8 mouse cellular contexts compared by ENCODE assay signal in genomic region chr8:120537818-120538396, GRCm38 (mm10). TPM values are rescaled to one million over a fixed set of nuclear protein-coding genes. Genes with fewer than 3 reads are reported as not detected.
A peak's percentile ranks its signal among the peaks of the same experiment; 100 is the strongest.
DNase-seq lines count a peak whose midpoint lies in the region; ATAC-seq and TF ChIP-seq lines count a peak whose summit lies in the region.

No protein-coding gene starts in this region.

- DNase-seq in CH12.LX (ENCODE audit: extremely low read depth) = no peak
- DNase-seq in adrenal gland, postnatal 10 days = peak; percentile 77
- peak; percentile 80 for DNase-seq in hindbrain, embryonic 11.5 days (ENCODE audit: low spot score)
- peak; percentile 70 to 74 for DNase-seq in left cerebral cortex, adult 2 months (ENCODE audit: extremely low spot score in 1 of 2, low spot score in 2 of 2)
- peak; percentile 66 for DNase-seq in lung, postnatal 36 days

- H3K36me3 ChIP-seq in CH12.LX (replicated peaks in 1 of 2; ENCODE audit: control insufficient read depth in 1 of 2, insufficient read depth in 1 of 2, low read length in 1 of 2) = peaks cover 0 to 6% of the 10 kb centered on the region in 2 experiments
- no peaks in the 10 kb centered on the region for H3K36me3 ChIP-seq in embryonic facial prominence, embryonic 15.5 days
- no peaks in the 10 kb centered on the region for H3K36me3 ChIP-seq in hindbrain, embryonic 11.5 days (ENCODE audit: control insufficient read depth, insufficient read depth, low read length)
- no peaks in the 10 kb centered on the region for H3K36me3 ChIP-seq in small intestine, adult 2 months (ENCODE audit: control insufficient read depth, insufficient read depth, low read length)

- ATAC-seq in embryonic facial prominence, embryonic 15.5 days (ENCODE audit: insufficient number of reproducible peaks, low FRiP score, low TSS enrichment, low read depth) = peak; percentile 4; the same call in 1 of the 2 replicates
- peak; percentile 25; the same call in 1 of the 2 replicates for ATAC-seq in hindbrain, embryonic 11.5 days (ENCODE audit: low FRiP score)
- no peak for ATAC-seq in megakaryocyte progenitor cell, adult 5-6 weeks (replicated peaks; ENCODE audit: poor library complexity)

- intact Hi-C loops in left cerebral cortex, adult 2 months (cut with DNase I) = loop anchor here (2.0 to 5.0 kb wide), 4 partner anchors 61 to 236 kb away; no protein-coding TSS in a partner anchor

- H3K4me1 ChIP-seq in CH12.LX (ENCODE audit: control insufficient read depth in 1 of 2, insufficient read depth in 2 of 2) = peaks cover 40 to 80% of the 10 kb centered on the region in 2 experiments
- H3K4me1 ChIP-seq in embryonic facial prominence, embryonic 15.5 days = peaks cover 85% of the 10 kb centered on the region
- H3K4me1 ChIP-seq in hindbrain, embryonic 11.5 days (replicated peaks; ENCODE audit: control insufficient read depth, insufficient read depth, low read length) = peaks cover 62% of the 10 kb centered on the region
- H3K4me1 ChIP-seq in small intestine, adult 2 months (ENCODE audit: control insufficient read depth, insufficient read depth, insufficient read length, low read length) = peaks cover 39% of the 10 kb centered on the region

- no peak for TF ChIP-seq RAD21 in CH12.LX (IDR thresholded peaks at IDR 0.05; ENCODE audit: low read depth, low read length)

- peak overlapping the region; percentile 54 for H3K9ac ChIP-seq in CH12.LX (ENCODE audit: insufficient read depth, low read depth)
- H3K9ac ChIP-seq in embryonic facial prominence, embryonic 15.5 days = peak overlapping the region; percentile 44
- H3K9ac ChIP-seq in hindbrain, embryonic 11.5 days (ENCODE audit: low read depth, low read length) = peak overlapping the region; percentile 89

- under 1% methylated on average over 37 of the region's 46 CpGs for WGBS in embryonic facial prominence, embryonic 15.5 days
- WGBS in hindbrain, embryonic 11.5 days = under 1% methylated on average over 32 of the region's 46 CpGs
- WGBS in small intestine, adult 2 months = under 1% methylated on average over 42 of the region's 46 CpGs

- peak overlapping the region; percentile 57 to 64 (median 64) for H3K4me3 ChIP-seq in CH12.LX (replicated peaks in 1 of 3; ENCODE audit: low read depth in 2 of 3, low read length in 2 of 3, poor library complexity in 1 of 3)
- H3K4me3 ChIP-seq in embryonic facial prominence, embryonic 15.5 days (replicated peaks) = peak overlapping the region; percentile 60
- peak overlapping the region; percentile 65 for H3K4me3 ChIP-seq in hindbrain, embryonic 11.5 days (ENCODE audit: low read depth, low read length)
- H3K4me3 ChIP-seq in left cerebral cortex, adult 2 months = peak overlapping the region; percentile 67
- peak overlapping the region; percentile 84 for H3K4me3 ChIP-seq in small intestine, adult 2 months (ENCODE audit: low read depth, low read length)

- H3K9me3 ChIP-seq in CH12.LX (replicated peaks; ENCODE audit: low read length) = no peaks in the 10 kb centered on the region
- H3K9me3 ChIP-seq in embryonic facial prominence, embryonic 15.5 days (replicated peaks) = no peaks in the 10 kb centered on the region
- no peaks in the 10 kb centered on the region for H3K9me3 ChIP-seq in hindbrain, embryonic 11.5 days (ENCODE audit: control insufficient read depth, low read length)

- TF ChIP-seq POLR2A in CH12.LX (IDR thresholded peaks at IDR 0.05; ENCODE audit: low read depth, low read length) = no peak
- TF ChIP-seq POLR2A in small intestine, adult 2 months (IDR thresholded peaks at IDR 0.05; ENCODE audit: low read depth, low read length) = peak; percentile 25; the same call in 1 of the 2 replicates

- peak overlapping the region; percentile 75 for H3K27ac ChIP-seq in CH12.LX (ENCODE audit: insufficient read depth, low read depth)
- peak overlapping the region; percentile 92 for H3K27ac ChIP-seq in embryonic facial prominence, embryonic 15.5 days (replicated peaks)
- peak overlapping the region; percentile 99 for H3K27ac ChIP-seq in hindbrain, embryonic 11.5 days (ENCODE audit: low read depth, low read length)
- peak overlapping the region; percentile 93 for H3K27ac ChIP-seq in left cerebral cortex, adult 2 months
- peak overlapping the region; percentile 95 for H3K27ac ChIP-seq in small intestine, adult 2 months (ENCODE audit: insufficient read depth, low read depth, low read length)

- peaks cover 14% of the 10 kb centered on the region for H3K27me3 ChIP-seq in CH12.LX (replicated peaks)
- no peaks in the 10 kb centered on the region for H3K27me3 ChIP-seq in embryonic facial prominence, embryonic 15.5 days
- H3K27me3 ChIP-seq in hindbrain, embryonic 11.5 days (ENCODE audit: control insufficient read depth, insufficient read depth, low read length) = peaks cover 7% of the 10 kb centered on the region
- H3K27me3 ChIP-seq in small intestine, adult 2 months (ENCODE audit: control insufficient read depth, insufficient read depth, low read length) = no peaks in the 10 kb centered on the region

- dilution Hi-C loops in CH12.LX (cut with MboI; ENCODE audit: extremely low pct_ligation_motif_present, extremely low pct_unique_long_range_greater_than_20kb, low sequenced_read_pairs) = no loop called here

- in situ Hi-C loops in CH12.LX (cut with MboI; ENCODE audit: low pct_ligation_motif_present, low pct_unique_long_range_greater_than_20kb, low sequenced_read_pairs) = loop anchor here (5.0 to 10.0 kb wide), 2 partner anchors 131 to 213 kb away; no protein-coding TSS in a partner anchor

- peaks cover 70% of the 10 kb centered on the region for H3K79me2 ChIP-seq in CH12.LX (replicated peaks; ENCODE audit: control insufficient read depth, extremely low read depth, insufficient read depth, poor library complexity, severe bottlenecking)

- TF ChIP-seq CTCF in CH12.LX (conservative IDR thresholded peaks at IDR 0.05 in 1 of 2, IDR thresholded peaks at IDR 0.05 in 1 of 2; ENCODE audit: low read depth in 2 of 2, low read length in 2 of 2) = no peak
- TF ChIP-seq CTCF in left cerebral cortex, adult 2 months (IDR thresholded peaks at IDR 0.05) = no peak; the same call in 1 of the 2 replicates
- TF ChIP-seq CTCF in small intestine, adult 2 months (IDR thresholded peaks at IDR 0.05; ENCODE audit: extremely low read depth, insufficient read length, insufficient replicate concordance, low read depth, low read length) = no peak

- TF ChIP-seq EP300 in CH12.LX (IDR thresholded peaks at IDR 0.05; ENCODE audit: low read length) = no peak

- peak overlapping the region; percentile 83 for H3K4me2 ChIP-seq in CH12.LX (ENCODE audit: insufficient read depth, low read depth, poor library complexity, severe bottlenecking)
- peak overlapping the region; percentile 98 for H3K4me2 ChIP-seq in embryonic facial prominence, embryonic 15.5 days (replicated peaks)
- H3K4me2 ChIP-seq in hindbrain, embryonic 11.5 days (replicated peaks; ENCODE audit: low read depth, low read length) = peak overlapping the region; percentile 97

TF ChIP-seq in CH12.LX, 34 proteins besides CTCF, POLR2A, EP300 and RAD21:
- TF ChIP-seq MAZ (IDR thresholded peaks at IDR 0.05; ENCODE audit: low read depth, low read length) (no peak), NRF1 (IDR thresholded peaks at IDR 0.05; ENCODE audit: low read depth, low read length) (no peak), SMC3 (IDR thresholded peaks at IDR 0.05; ENCODE audit: low read depth, low read length) (no peak), KAT2A (IDR thresholded peaks at IDR 0.05; ENCODE audit: insufficient replicate concordance, low read length) (no peak), RCOR1 (conservative IDR thresholded peaks at IDR 0.05; ENCODE audit: low read depth, low read length) (no peak), POLR2AphosphoS2 (IDR thresholded peaks at IDR 0.05; ENCODE audit: low read depth, low read length) (no peak), CHD2 (IDR thresholded peaks at IDR 0.05; ENCODE audit: low read length) (no peak), HCFC1 (IDR thresholded peaks at IDR 0.05; ENCODE audit: low read depth, low read length) (no peak), SIN3A (IDR thresholded peaks at IDR 0.05; ENCODE audit: low read length) (no peak), ZKSCAN1 (IDR thresholded peaks at IDR 0.05; ENCODE audit: borderline replicate concordance, low read depth, low read length) (no peak), USF2 (conservative IDR thresholded peaks at IDR 0.05; ENCODE audit: low read depth, low read length) (no peak)

RNA-seq across cellular contexts. Expression of gene Gins2, which starts 51.2 kb away (rescaled TPM):
- total RNA-seq in CH12.LX (2012; rRNA removed) (61.2 and 68.4 TPM in 2 replicates), CH12.LX (2014; rRNA removed) (50.0 TPM in 2 replicates)
- 127 and 129 TPM in 2 replicates for polyA plus RNA-seq in CH12.LX (2012; ENCODE audit: insufficient read length, low read depth)
- 10 to 100 TPM; 18.6 to 19.0 TPM for total RNA-seq in adrenal gland, postnatal 10 days (2021)
- 81.7 and 85.6 TPM in 2 replicates for polyA plus RNA-seq in embryonic facial prominence, embryonic 15.5 days (2015; fragmentation: Nextera tagmentation; extraction: Ambion mirVana)
- polyA plus RNA-seq in hindbrain, embryonic 11.5 days (2014; fragmentation: Nextera tagmentation; extraction: Ambion mirVana) = 94.8 and 96.9 TPM in 2 replicates
- 1 to 10 TPM; 1.0 to 2.9 TPM for total RNA-seq in left cerebral cortex, adult 2 months (2021)
- 12.6 and 22.5 TPM in 2 replicates for polyA plus RNA-seq in small intestine, adult 2 months (2012; rRNA removed)
- total RNA-seq in megakaryocyte progenitor cell, adult 5-6 weeks (2015) = 65.9 and 67.1 TPM in 2 replicates
- total RNA-seq in megakaryocyte progenitor cell, adult 5-6 weeks (2017) = 28.1 and 47.1 TPM in 2 replicates

Comparison
In these comparisons a context has a peak if more than half of its experiments do, and no peak if none do; other contexts are left out.
1. RNA of gene Gins2, which starts 51.2 kb away (total RNA-seq): 28.1 to 67.1 TPM in megakaryocyte progenitor cell, adult 5-6 weeks, 50.0 to 68.4 TPM in CH12.LX and 18.6 to 19.0 TPM in adrenal gland, postnatal 10 days; 1.0 to 2.9 TPM in left cerebral cortex, adult 2 months; every median in the first group is over 4 times any median in the second.
2. Peak in every context shown above with its lines, with median percentiles within 50 percentile points of each other: H3K27ac ChIP-seq, H3K4me2 ChIP-seq, H3K4me3 ChIP-seq and H3K9ac ChIP-seq.